Mouse (Mus musculus) CD4-positive, CD25-positive, alpha-beta regulatory T cell, adult 2 months (primary cell): ENCODE data around the gene Gpr68.

Source experiments
- DNase-seq: peaks from one replicate; pipeline ENCODE4 v3.0.0-alpha.2; 2012; ENCODE audit warnings: low read depth, low spot score

The Gpr68 gene

GRCm38 (mm10) chr12:100907598-100908297, at the start of gene Gpr68:
Gene Gpr68, minus strand, starts transcription at chr12:100908198.
- DNase-seq, result peak; percentile 38

- no peak for DNase-seq
Measured at GRCm38 (mm10) chr12:100957257-100957656, 49.3 kb upstream of the Gpr68 start.

GRCm38 (mm10) chr12:100956825-100957224, 48.8 kb upstream of the Gpr68 start:
- no peak for DNase-seq

GRCm38 (mm10) chr12:100956028-100956427, 48.0 kb upstream of the Gpr68 start:
- no peak for DNase-seq

GRCm38 (mm10) chr12:100953926-100954325, 45.9 kb upstream of the Gpr68 start:
- no peak for DNase-seq

- peak; percentile 87 for DNase-seq
Measured at GRCm38 (mm10) chr12:100952193-100952931, 44.4 kb upstream of the Gpr68 start.

GRCm38 (mm10) chr12:100949146-100949545, 41.1 kb upstream of the Gpr68 start:
- no peak for DNase-seq

- DNase-seq, result no peak
Measured at GRCm38 (mm10) chr12:100948021-100948420, 40.0 kb upstream of the Gpr68 start.

GRCm38 (mm10) chr12:100945948-100946347, 38.0 kb upstream of the Gpr68 start:
- DNase-seq, result no peak

- DNase-seq, result no peak
Measured at GRCm38 (mm10) chr12:100945501-100945900, 37.5 kb upstream of the Gpr68 start.

- no peak for DNase-seq
Measured at GRCm38 (mm10) chr12:100944921-100945336, 36.9 kb upstream of the Gpr68 start.

- DNase-seq, result no peak
Measured at GRCm38 (mm10) chr12:100943146-100943545, 35.1 kb upstream of the Gpr68 start.

- DNase-seq, result no peak
Measured at GRCm38 (mm10) chr12:100941361-100941760, 33.4 kb upstream of the Gpr68 start.

- no peak for DNase-seq
Measured at GRCm38 (mm10) chr12:100937441-100938360, 29.7 kb upstream of the Gpr68 start.

- DNase-seq, result no peak
Measured at GRCm38 (mm10) chr12:100936737-100937136, 28.7 kb upstream of the Gpr68 start.

GRCm38 (mm10) chr12:100936116-100936515, 28.1 kb upstream of the Gpr68 start:
- DNase-seq, result peak; percentile 84

GRCm38 (mm10) chr12:100934796-100935195, 26.8 kb upstream of the Gpr68 start:
- DNase-seq, result no peak

GRCm38 (mm10) chr12:100931653-100932052, 23.7 kb upstream of the Gpr68 start:
- no peak for DNase-seq

- no peak for DNase-seq
Measured at GRCm38 (mm10) chr12:100928286-100928685, 20.3 kb upstream of the Gpr68 start.

GRCm38 (mm10) chr12:100925644-100926619, 17.9 kb upstream of the Gpr68 start:
- peak; percentile 84 for DNase-seq
